15 mouse cellular contexts compared by ENCODE assay signal in the genomic region with DNA sequence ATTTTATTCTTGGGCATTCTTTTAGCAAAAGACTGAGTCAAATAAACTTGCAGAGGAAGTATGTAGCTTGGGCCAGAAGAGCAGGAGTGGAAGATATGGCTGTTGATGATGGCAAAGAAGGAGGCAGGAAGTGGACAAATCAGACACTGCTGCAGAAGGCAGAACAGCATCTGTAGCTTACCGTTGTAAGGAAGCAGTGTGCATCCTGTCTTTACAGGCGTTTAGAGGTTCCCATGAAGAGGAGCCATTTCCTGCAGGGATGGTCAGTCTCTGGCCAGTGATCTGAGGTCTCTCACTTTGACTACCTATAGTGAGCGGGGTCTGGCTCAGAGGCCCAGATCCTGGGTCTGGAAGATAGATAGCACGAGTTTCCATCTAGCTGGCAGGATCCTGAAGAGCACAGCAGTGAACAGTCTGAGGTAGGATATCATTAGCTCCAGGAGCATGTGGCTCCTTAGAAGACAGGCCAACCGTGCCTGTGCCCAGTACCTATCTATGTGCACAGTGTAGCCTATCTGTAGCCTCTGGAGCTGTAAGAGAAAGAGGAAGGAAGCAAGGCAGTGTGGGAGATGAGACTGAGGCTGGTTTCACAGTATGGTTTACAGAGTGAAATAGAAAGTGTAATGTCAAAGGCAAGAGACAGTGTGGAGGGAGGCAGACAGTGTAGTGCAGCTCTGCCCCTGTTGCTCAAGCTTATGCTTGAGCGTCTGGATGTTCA. TPM values are rescaled to one million over a fixed set of nuclear protein-coding genes. Genes with fewer than 3 reads are reported as not detected.
DNase-seq lines count a peak whose midpoint lies in the region; ATAC-seq and TF ChIP-seq lines count a peak whose summit lies in the region.
"Had no signal": no experiment of that assay in that cellular context is flagged by ENCODE, and none has a peak within 500 bp of the region (broad histone marks: within the 10 kb centered on the region; RNA-seq: fewer than 3 reads in every experiment).

No protein-coding gene starts in this region.

- 0 out of 2 replicates have a peak, but pooled peaks cover 1% of the 10 kb centered on the region for H3K36me3 ChIP-seq in kidney, adult 2 months (ENCODE audit: control insufficient read depth, insufficient read depth, low read length)
- H3K36me3 ChIP-seq in CH12.LX (replicated peaks in 1 of 2; ENCODE audit: control insufficient read depth in 1 of 2, insufficient read depth in 1 of 2, low read length in 1 of 2), result peaks cover 62 to 92% of the 10 kb centered on the region in 2 experiments
- H3K36me3 ChIP-seq in megakaryocyte, embryonic 14.5 days (replicated peaks; ENCODE audit: low read length), result peaks cover 82% of the 10 kb centered on the region
- peaks cover 38% of the 10 kb centered on the region for H3K36me3 ChIP-seq in hindbrain, embryonic 14.5 days (replicated peaks; ENCODE audit: control insufficient read depth, insufficient read depth)

- DNase-seq in kidney, postnatal 14 days, result peak; percentile 4
- DNase-seq in kidney, adult 2 months, result no peak
- peak; percentile 27 for DNase-seq in CH12.LX (ENCODE audit: extremely low read depth)
- no peak for DNase-seq in gastrocnemius, adult 2 months
- DNase-seq in testis, postnatal 14 days (ENCODE audit: low spot score), result no peak
- DNase-seq in hindbrain, embryonic 14.5 days (ENCODE audit: low spot score), result no peak
- DNase-seq: cerebellum, postnatal 14 days; gastrocnemius, postnatal 36 days; kidney, postnatal 25 days had no signal

- no peak overlapping the region for H3K4me3 ChIP-seq in kidney, adult 2 months (ENCODE audit: insufficient read depth, low read depth, low read length)
- no peak overlapping the region for H3K4me3 ChIP-seq in CH12.LX (replicated peaks in 1 of 3; ENCODE audit: low read depth in 2 of 3, low read length in 2 of 3, poor library complexity in 1 of 3)
- peak overlapping the region; percentile 81 for H3K4me3 ChIP-seq in megakaryocyte, embryonic 14.5 days (replicated peaks)
- no peak overlapping the region for H3K4me3 ChIP-seq in gastrocnemius, adult 2 months
- no peak overlapping the region for H3K4me3 ChIP-seq in hindbrain, embryonic 14.5 days (replicated peaks; ENCODE audit: low read length)
- H3K4me3 ChIP-seq: left cerebral cortex, adult 2 months; neural tube, embryonic 12.5 days had no signal

- no peak for TF ChIP-seq POLR2A in kidney, adult 2 months (IDR thresholded peaks at IDR 0.05; ENCODE audit: low read depth, low read length)
- TF ChIP-seq POLR2A in CH12.LX (IDR thresholded peaks at IDR 0.05; ENCODE audit: low read depth, low read length), result no peak

- ATAC-seq in granulocyte monocyte progenitor cell, adult 5-6 weeks (replicated peaks; ENCODE audit: poor library complexity, severe bottlenecking), result peak; percentile 82
- ATAC-seq in hindbrain, embryonic 14.5 days (ENCODE audit: low FRiP score), result no peak
- ATAC-seq: forebrain, embryonic 14.5 days had no signal

- intact Hi-C loops in gastrocnemius, adult 2 months (cut with DNase I), result no loop called here

- no peaks in the 10 kb centered on the region for H3K4me1 ChIP-seq in kidney, adult 2 months (ENCODE audit: control insufficient read depth, insufficient read depth, low read length)
- H3K4me1 ChIP-seq in CH12.LX (ENCODE audit: control insufficient read depth in 1 of 2, insufficient read depth in 2 of 2), result peaks cover 6 to 30% of the 10 kb centered on the region in 2 experiments; a peak in 3 of 4 replicates
- peaks cover 68% of the 10 kb centered on the region for H3K4me1 ChIP-seq in megakaryocyte, embryonic 14.5 days
- H3K4me1 ChIP-seq in hindbrain, embryonic 14.5 days (replicated peaks; ENCODE audit: control insufficient read depth, insufficient read depth, low read length), result no peaks in the 10 kb centered on the region
- H3K4me1 ChIP-seq: neural tube, embryonic 12.5 days had no signal

- no peak for TF ChIP-seq EP300 in CH12.LX (IDR thresholded peaks at IDR 0.05; ENCODE audit: low read length)

- 74% methylated on average over 6 of the region's 6 CpGs for WGBS in kidney, adult 2 months
- 87% methylated on average over 6 of the region's 6 CpGs for WGBS in hindbrain, embryonic 14.5 days

- no peak overlapping the region for H3K27ac ChIP-seq in kidney, adult 2 months (ENCODE audit: insufficient read depth, low read depth, low read length)
- H3K27ac ChIP-seq in CH12.LX (ENCODE audit: insufficient read depth, low read depth), result no peak overlapping the region
- no peak overlapping the region for H3K27ac ChIP-seq in gastrocnemius, adult 2 months
- H3K27ac ChIP-seq in hindbrain, embryonic 14.5 days, result no peak overlapping the region
- H3K27ac ChIP-seq: left cerebral cortex, adult 2 months; neural tube, embryonic 12.5 days had no signal

- no peaks in the 10 kb centered on the region for H3K9me3 ChIP-seq in CH12.LX (replicated peaks; ENCODE audit: low read length)
- H3K9me3 ChIP-seq in megakaryocyte, embryonic 14.5 days, result no peaks in the 10 kb centered on the region
- H3K9me3 ChIP-seq in hindbrain, embryonic 14.5 days (ENCODE audit: control insufficient read depth, low read length), result no peaks in the 10 kb centered on the region
- H3K9me3 ChIP-seq: neural tube, embryonic 12.5 days had no signal

- in situ Hi-C loops in CH12.LX (cut with MboI; ENCODE audit: low pct_ligation_motif_present, low pct_unique_long_range_greater_than_20kb, low sequenced_read_pairs), result no loop called here

- H3K4me2 ChIP-seq in CH12.LX (ENCODE audit: insufficient read depth, low read depth, poor library complexity, severe bottlenecking), result no peak overlapping the region
- no peak overlapping the region for H3K4me2 ChIP-seq in hindbrain, embryonic 14.5 days (replicated peaks)
- H3K4me2 ChIP-seq: midbrain, embryonic 11.5 days; neural tube, embryonic 12.5 days had no signal

- no peak for TF ChIP-seq RAD21 in CH12.LX (IDR thresholded peaks at IDR 0.05; ENCODE audit: low read depth, low read length)

- dilution Hi-C loops in CH12.LX (cut with MboI; ENCODE audit: extremely low pct_ligation_motif_present, extremely low pct_unique_long_range_greater_than_20kb, low sequenced_read_pairs), result no loop called here

- H3K27me3 ChIP-seq in kidney, adult 2 months (replicated peaks; ENCODE audit: control insufficient read depth, insufficient read depth, low read length), result no peaks in the 10 kb centered on the region
- no peaks in the 10 kb centered on the region for H3K27me3 ChIP-seq in CH12.LX (replicated peaks)
- H3K27me3 ChIP-seq in megakaryocyte, embryonic 14.5 days (replicated peaks), result no peaks in the 10 kb centered on the region
- H3K27me3 ChIP-seq in hindbrain, embryonic 14.5 days (ENCODE audit: control insufficient read depth, insufficient read depth, low read length), result no peaks in the 10 kb centered on the region
- H3K27me3 ChIP-seq: neural tube, embryonic 12.5 days had no signal

- no peak overlapping the region for H3K9ac ChIP-seq in CH12.LX (ENCODE audit: insufficient read depth, low read depth)
- H3K9ac ChIP-seq in hindbrain, embryonic 14.5 days, result no peak overlapping the region
- H3K9ac ChIP-seq: neural tube, embryonic 12.5 days had no signal

- no peak for TF ChIP-seq CTCF in kidney, adult 2 months (conservative IDR thresholded peaks at IDR 0.05; ENCODE audit: insufficient read depth, insufficient read length, low read depth, low read length)
- TF ChIP-seq CTCF in CH12.LX (conservative IDR thresholded peaks at IDR 0.05 in 1 of 2, IDR thresholded peaks at IDR 0.05 in 1 of 2; ENCODE audit: low read depth in 2 of 2, low read length in 2 of 2), result no peak
- TF ChIP-seq CTCF in gastrocnemius, adult 2 months (IDR thresholded peaks at IDR 0.05), result no peak

- no peaks in the 10 kb centered on the region for H3K79me2 ChIP-seq in CH12.LX (replicated peaks; ENCODE audit: control insufficient read depth, extremely low read depth, insufficient read depth, poor library complexity, severe bottlenecking)

TF ChIP-seq in CH12.LX, 34 proteins besides CTCF, POLR2A, EP300 and RAD21:
- no peak for TF ChIP-seq JUN (IDR thresholded peaks at IDR 0.05; ENCODE audit: insufficient read depth, low read depth, low read length)
- TF ChIP-seq NRF1 (IDR thresholded peaks at IDR 0.05; ENCODE audit: low read depth, low read length), result no peak
- TF ChIP-seq TBP (conservative IDR thresholded peaks at IDR 0.05; ENCODE audit: low read depth, low read length), result no peak
- no peak for TF ChIP-seq POLR2AphosphoS2 (IDR thresholded peaks at IDR 0.05; ENCODE audit: low read depth, low read length)
- no peak for TF ChIP-seq SIN3A (IDR thresholded peaks at IDR 0.05; ENCODE audit: low read length)
- TF ChIP-seq HCFC1 (IDR thresholded peaks at IDR 0.05; ENCODE audit: low read depth, low read length), result no peak
- TF ChIP-seq BHLHE40 (IDR thresholded peaks at IDR 0.05; ENCODE audit: low read depth, low read length), result no peak
- TF ChIP-seq MAX (IDR thresholded peaks at IDR 0.05; ENCODE audit: low read length), result no peak
- TF ChIP-seq MYC (IDR thresholded peaks at IDR 0.05; ENCODE audit: low read depth, low read length), result no peak
- TF ChIP-seq MAFK (IDR thresholded peaks at IDR 0.05; ENCODE audit: insufficient replicate concordance, low read length), result no peak
- no peak for TF ChIP-seq CHD2 (IDR thresholded peaks at IDR 0.05; ENCODE audit: low read length)
- no peak for TF ChIP-seq USF2 (conservative IDR thresholded peaks at IDR 0.05; ENCODE audit: low read depth, low read length)
- TF ChIP-seq MXI1 (IDR thresholded peaks at IDR 0.05; ENCODE audit: low read depth, low read length), result no peak
TF ChIP-seq in CH12.LX: peak in this region for 0.

RNA-seq across cellular contexts. Expression of a gene that starts 42.8 kb away (rescaled TPM):
- polyA plus RNA-seq in kidney, adult 2 months (2012; rRNA removed), result 4.2 and 5.8 TPM in 2 replicates
- total RNA-seq in CH12.LX (2012; rRNA removed) (16.8 and 19.5 TPM in 2 replicates), CH12.LX (2014; rRNA removed) (21.0 and 30.0 TPM in 2 replicates)
- polyA plus RNA-seq in CH12.LX (2012; ENCODE audit: insufficient read length, low read depth), result 25.7 and 27.4 TPM in 2 replicates
- total RNA-seq in granulocyte monocyte progenitor cell, adult 5-6 weeks (2014; fragmentation: Nextera tagmentation), result 23.6 and 31.1 TPM in 2 replicates
- 22.7 and 27.4 TPM in 2 replicates for total RNA-seq in granulocyte monocyte progenitor cell, adult 5-6 weeks (2017)
- polyA plus RNA-seq in megakaryocyte, embryonic 14.5 days (2012; ENCODE audit: insufficient read depth, low replicate concordance), result 0.61 and 3.8 TPM in 2 replicates
- total RNA-seq in gastrocnemius, adult 2 months (2021), result 1 to 10 TPM; 6.5 to 8.6 TPM
- polyA plus RNA-seq in hindbrain, embryonic 14.5 days (2014; fragmentation: Nextera tagmentation; extraction: Ambion mirVana), result 22.4 and 23.2 TPM in 2 replicates

RNA-seq across cellular contexts. Expression of a gene that starts 42.9 kb away (rescaled TPM):
- polyA plus RNA-seq in kidney, adult 2 months (2012; rRNA removed), result 3.8 and 5.0 TPM in 2 replicates
- total RNA-seq in CH12.LX (2012; rRNA removed), result 3.9 and 17.6 TPM in 2 replicates
- 16.3 and 22.3 TPM in 2 replicates for total RNA-seq in CH12.LX (2014; rRNA removed)
- 4.1 and 6.0 TPM in 2 replicates for polyA plus RNA-seq in CH12.LX (2012; ENCODE audit: insufficient read length, low read depth)
- total RNA-seq in granulocyte monocyte progenitor cell, adult 5-6 weeks (2014; fragmentation: Nextera tagmentation), result not detected in 2 replicates
- 0.43 TPM in 1 of 2 replicates, not detected in the other for total RNA-seq in granulocyte monocyte progenitor cell, adult 5-6 weeks (2017)
- polyA plus RNA-seq in megakaryocyte, embryonic 14.5 days (2012; ENCODE audit: insufficient read depth, low replicate concordance), result 1.4 TPM in 1 of 2 replicates, not detected in the other
- total RNA-seq in gastrocnemius, adult 2 months (2021), result 1 to 10 TPM; 2.5 to 3.7 TPM
- 33.9 and 34.5 TPM in 2 replicates for polyA plus RNA-seq in hindbrain, embryonic 14.5 days (2014; fragmentation: Nextera tagmentation; extraction: Ambion mirVana)

Comparison
In these comparisons a context has a peak if more than half of its experiments do, and no peak if none do; other contexts are left out.
1. DNase-seq: peak in kidney, postnatal 14 days (single experiment) and CH12.LX (single experiment); none in kidney, adult 2 months (single experiment), gastrocnemius, adult 2 months (single experiment), testis, postnatal 14 days (single experiment) and hindbrain, embryonic 14.5 days (single experiment).